Mouse (Mus musculus): Measurements from ENCODE around the gene Tlr7. TPM values are rescaled to one million over a fixed set of nuclear protein-coding genes. Genes with fewer than 3 reads are reported as not detected.
"Not testable (repeated sequence)": the region's sequence is repeated elsewhere in the genome, so short reads cannot be mapped to it uniquely, and the experiment has no call there.

The Tlr7 gene
- polyA plus RNA-seq, 1 experiment from 2014 or later, result 0.34 TPM

DNA sequence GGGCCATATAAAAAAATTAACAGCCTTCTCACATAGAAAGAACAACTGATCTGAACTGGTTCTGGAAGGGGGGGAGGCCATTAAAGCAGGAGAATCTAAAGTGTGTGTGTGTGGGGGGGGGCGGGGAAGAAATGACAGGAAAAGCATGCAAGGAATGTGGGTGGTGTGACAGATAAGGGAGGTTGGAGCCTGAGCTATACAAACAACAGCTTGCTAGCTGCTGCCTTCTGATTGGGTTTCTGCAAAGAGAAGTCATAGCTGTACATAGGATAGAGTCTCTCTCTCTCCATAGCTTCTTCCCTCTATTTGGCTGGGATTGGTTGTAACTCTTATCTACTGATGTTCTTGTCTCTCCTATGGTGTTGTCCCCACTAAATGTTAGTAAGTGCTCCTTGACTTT, 2.2 kb upstream of the Tlr7 start:
- no peak overlapping the region for H3K27ac ChIP-seq
- no peak for ATAC-seq (ENCODE audit: low FRiP score)
- 18% methylated on average over 1 of the region's 1 CpGs for WGBS

DNA sequence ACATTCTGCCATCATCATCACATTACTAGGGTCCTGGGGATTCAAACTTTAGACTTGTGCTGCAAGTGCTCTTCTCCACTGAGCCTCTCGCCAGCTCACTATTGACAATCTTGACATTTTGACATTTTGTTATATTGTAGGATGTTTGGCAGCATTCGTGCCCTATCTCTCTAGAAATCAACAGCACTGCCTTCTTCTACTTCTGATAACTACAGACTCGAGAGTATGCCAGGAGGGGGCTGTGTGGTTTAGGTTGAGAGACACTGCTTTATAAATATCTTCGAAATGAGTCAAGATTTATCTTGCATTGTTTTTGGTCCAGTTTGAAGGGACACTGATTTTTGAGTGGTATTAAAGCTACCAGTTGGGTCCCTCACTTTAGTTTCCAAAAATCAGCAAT, 635 bp upstream of the Tlr7 start:
- 82% methylated on average over 4 of the region's 4 CpGs for whole genome bisulfite sequencing
- Histone ChIP-seq H3K27me3 (peaks cover 21% of the 10 kb centered on the region), H3K4me2 (replicated peaks) (no peak overlapping the region), H3K9ac (no peak overlapping the region), H3K36me3 (no peaks in the 10 kb centered on the region), H3K27ac (no peak overlapping the region), H3K4me1 (no peaks in the 10 kb centered on the region), H3K9me3 (replicated peaks) (no peaks in the 10 kb centered on the region), H3K4me3 (no peak overlapping the region)
- no peak for ATAC-seq (ENCODE audit: low FRiP score)

More for the DNA sequence above, 2.2 kb upstream of the Tlr7 start:
- no peak overlapping the region for H3K4me3 ChIP-seq
- no peaks in the 10 kb centered on the region for H3K9me3 ChIP-seq (replicated peaks)
- peaks cover 21% of the 10 kb centered on the region for H3K27me3 ChIP-seq
- no peaks in the 10 kb centered on the region for H3K4me1 ChIP-seq
- no peak overlapping the region for H3K9ac ChIP-seq
- H3K36me3 ChIP-seq, result no peaks in the 10 kb centered on the region
- H3K4me2 ChIP-seq (replicated peaks), result no peak overlapping the region

DNA sequence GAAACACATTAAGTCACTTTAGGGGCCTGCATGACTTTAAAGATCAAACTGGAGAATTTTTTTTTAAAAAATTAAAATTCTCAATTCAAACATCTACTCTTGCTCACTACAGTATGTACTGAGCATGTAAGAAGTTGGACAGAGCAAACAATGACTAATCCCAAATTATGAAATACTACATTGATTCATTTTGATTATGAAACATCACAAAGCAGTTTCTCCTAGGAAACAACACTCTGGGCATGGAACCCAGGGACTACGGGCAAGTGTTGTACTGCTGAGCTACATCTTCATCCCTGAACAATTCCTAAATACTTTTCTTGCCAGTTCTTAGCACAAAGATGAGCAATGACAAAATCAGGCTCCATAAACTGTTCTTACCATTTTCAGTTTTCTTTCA, 738 bp downstream of the Tlr7 start:
- no peak overlapping the region for H3K4me2 ChIP-seq (replicated peaks)
- peaks cover 26% of the 10 kb centered on the region for H3K27me3 ChIP-seq
- H3K36me3 ChIP-seq, result no peaks in the 10 kb centered on the region
- no peaks in the 10 kb centered on the region for H3K9me3 ChIP-seq (replicated peaks)
- H3K27ac ChIP-seq, result no peak overlapping the region
- H3K9ac ChIP-seq, result no peak overlapping the region
- ATAC-seq (ENCODE audit: low FRiP score), result no peak
- 88% methylated on average over 1 of the region's 1 CpGs for WGBS
- H3K4me1 ChIP-seq, result no peaks in the 10 kb centered on the region
- H3K4me3 ChIP-seq, result no peak overlapping the region

DNA sequence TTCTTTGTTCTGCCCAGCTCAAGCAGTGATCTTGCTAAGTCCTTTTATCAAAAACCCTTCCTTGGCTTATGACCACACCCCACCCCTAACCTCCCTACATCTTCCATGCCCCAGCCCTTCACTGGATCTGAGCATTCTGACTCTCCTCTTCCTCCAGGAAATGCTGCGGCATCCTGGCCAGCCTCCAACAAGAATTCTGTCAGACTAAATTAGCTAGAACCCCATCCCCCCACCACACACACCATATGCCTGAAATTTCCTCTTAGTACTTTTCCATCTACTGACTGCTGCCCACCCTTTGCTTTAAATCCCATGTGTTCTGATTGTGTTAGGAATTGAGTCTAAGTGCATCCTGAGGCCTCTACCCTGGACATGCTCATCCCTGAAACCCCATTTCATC, 1.3 kb downstream of the Tlr7 start:
- 70% methylated on average over 1 of the region's 1 CpGs for WGBS
- Histone ChIP-seq H3K4me3 (no peak overlapping the region), H3K9ac (no peak overlapping the region), H3K4me2 (replicated peaks) (no peak overlapping the region), H3K27ac (no peak overlapping the region), H3K36me3 (no peaks in the 10 kb centered on the region), H3K9me3 (replicated peaks) (no peaks in the 10 kb centered on the region), H3K4me1 (no peaks in the 10 kb centered on the region), H3K27me3 (peaks cover 26% of the 10 kb centered on the region)
- no peak for ATAC-seq (ENCODE audit: low FRiP score)

DNA sequence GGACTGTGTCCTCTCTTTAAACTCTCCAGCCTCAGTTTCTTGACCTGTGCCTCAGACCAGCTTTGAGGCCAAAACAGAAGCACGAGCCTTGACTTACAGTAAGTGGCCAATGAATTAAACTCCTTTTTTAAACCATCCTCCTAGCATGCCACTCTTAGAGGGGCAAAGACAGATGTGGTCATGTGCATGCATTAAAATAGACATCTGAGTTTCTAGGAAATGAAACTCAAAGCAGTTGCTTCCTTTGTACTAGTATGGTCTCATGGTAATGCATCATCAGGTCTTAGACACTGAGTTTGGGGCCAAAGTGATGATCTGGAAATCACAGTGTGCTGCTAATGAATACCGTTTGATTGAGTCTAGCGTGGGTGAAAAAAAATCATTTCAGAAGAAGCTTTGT, 1.8 kb downstream of the Tlr7 start:
- Histone ChIP-seq H3K4me1 (no peaks in the 10 kb centered on the region), H3K9me3 (replicated peaks) (no peaks in the 10 kb centered on the region), H3K27ac (no peak overlapping the region), H3K4me2 (replicated peaks) (no peak overlapping the region), H3K4me3 (no peak overlapping the region), H3K27me3 (peaks cover 20% of the 10 kb centered on the region), H3K9ac (no peak overlapping the region), H3K36me3 (no peaks in the 10 kb centered on the region)
- no peak for ATAC-seq (ENCODE audit: low FRiP score)
- WGBS, result 84% methylated on average over 3 of the region's 3 CpGs

DNA sequence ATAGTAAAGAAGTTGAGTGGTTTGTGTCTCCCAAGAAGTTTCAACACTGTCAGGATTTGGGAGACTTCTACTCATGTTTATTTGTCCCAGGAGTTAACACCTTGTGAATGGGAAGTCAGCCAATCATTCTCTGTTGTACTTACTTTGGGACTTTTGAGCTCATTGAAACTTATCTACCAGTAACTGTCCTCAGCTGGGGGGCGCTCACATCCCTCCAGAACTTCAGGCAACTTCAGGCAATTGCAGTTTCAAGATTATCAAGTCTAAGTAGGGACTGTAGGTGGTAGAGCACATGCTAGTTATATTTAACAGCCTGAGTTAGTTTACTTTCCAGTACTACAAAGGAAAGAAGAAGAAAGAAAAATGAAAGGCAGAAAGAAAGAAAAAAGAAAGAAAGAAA, 6.6 kb downstream of the Tlr7 start:
- 37% methylated on average over 1 of the region's 1 CpGs for WGBS
- no peak for ATAC-seq (ENCODE audit: low FRiP score)
- Histone ChIP-seq H3K27ac (no peak overlapping the region), H3K27me3 (peaks cover 24% of the 10 kb centered on the region), H3K9me3 (replicated peaks) (no peaks in the 10 kb centered on the region), H3K4me1 (no peaks in the 10 kb centered on the region), H3K4me3 (no peak overlapping the region), H3K4me2 (replicated peaks) (no peak overlapping the region), H3K9ac (no peak overlapping the region), H3K36me3 (no peaks in the 10 kb centered on the region)

DNA sequence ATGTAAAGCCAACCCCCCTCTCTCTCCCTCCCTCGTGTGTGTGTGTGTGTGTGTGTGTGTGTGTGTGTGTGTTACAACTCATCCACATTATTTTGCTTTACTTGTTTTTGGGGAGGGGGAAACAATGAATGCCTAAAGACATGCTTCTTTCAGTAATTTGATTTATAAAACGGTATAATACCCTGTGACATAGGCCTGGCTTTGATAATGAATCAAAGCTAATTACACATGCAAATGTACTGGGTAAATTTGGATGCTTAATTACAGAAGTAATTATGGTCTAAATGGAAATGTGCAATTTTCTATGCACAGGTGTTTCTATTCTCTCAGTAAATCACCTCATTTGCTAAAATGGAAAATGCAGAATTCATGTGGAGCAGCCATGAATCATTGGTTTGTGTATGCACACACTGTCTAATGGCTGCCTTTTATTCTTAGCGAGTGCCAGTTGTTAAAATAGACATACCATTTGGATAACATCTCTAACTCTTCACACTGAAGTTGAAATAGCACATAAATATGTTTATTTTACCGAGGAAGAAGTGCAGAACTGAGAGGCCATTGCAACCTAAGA, 9.0 kb downstream of the Tlr7 start:
- Histone ChIP-seq H3K9me3 (replicated peaks) (no peaks in the 10 kb centered on the region), H3K27ac (no peak overlapping the region), H3K27me3 (peaks cover 26% of the 10 kb centered on the region), H3K36me3 (no peaks in the 10 kb centered on the region), H3K4me2 (replicated peaks) (no peak overlapping the region), H3K9ac (no peak overlapping the region), H3K4me1 (no peaks in the 10 kb centered on the region), H3K4me3 (no peak overlapping the region)
- peak; percentile 35; the same call in 1 of the 2 replicates for ATAC-seq (ENCODE audit: low FRiP score)
- WGBS, result 72% methylated on average over 4 of the region's 4 CpGs

DNA sequence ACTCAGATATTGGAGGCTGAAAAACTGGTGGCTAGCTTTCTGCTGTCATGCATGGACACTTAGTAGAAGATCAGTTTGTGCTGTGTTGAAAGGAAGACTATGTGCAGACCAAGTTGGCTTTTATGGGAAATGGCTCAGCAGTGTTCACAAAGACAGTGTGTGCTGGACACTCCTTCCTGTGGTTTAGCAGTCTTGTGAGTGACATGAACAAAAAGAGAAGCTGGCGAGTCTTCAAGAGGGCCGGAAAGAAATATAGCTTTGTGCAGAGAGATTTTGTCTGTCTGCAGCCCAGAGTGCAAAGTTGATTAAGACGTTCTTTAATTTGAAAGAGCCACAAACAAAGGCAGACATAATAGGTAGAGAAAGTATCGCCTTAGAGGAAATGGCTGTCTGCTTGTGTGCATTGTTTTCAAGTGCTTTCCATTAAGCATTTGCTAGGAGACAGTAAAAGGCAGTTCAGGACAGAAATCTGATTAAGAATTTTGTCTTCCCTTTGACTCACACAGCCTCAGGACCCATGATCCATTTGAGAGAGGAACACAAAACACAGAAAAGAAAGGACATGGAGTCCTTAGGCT, 11.4 kb downstream of the Tlr7 start:
- Histone ChIP-seq H3K27me3 (peaks cover 20% of the 10 kb centered on the region), H3K4me3 (no peak overlapping the region), H3K36me3 (no peaks in the 10 kb centered on the region), H3K9ac (no peak overlapping the region), H3K9me3 (replicated peaks) (no peaks in the 10 kb centered on the region), H3K4me1 (no peaks in the 10 kb centered on the region), H3K27ac (no peak overlapping the region), H3K4me2 (replicated peaks) (no peak overlapping the region)
- 43% methylated on average over 4 of the region's 4 CpGs for WGBS
- ATAC-seq (ENCODE audit: low FRiP score), result peak; percentile 41; the same call in 1 of the 2 replicates

DNA sequence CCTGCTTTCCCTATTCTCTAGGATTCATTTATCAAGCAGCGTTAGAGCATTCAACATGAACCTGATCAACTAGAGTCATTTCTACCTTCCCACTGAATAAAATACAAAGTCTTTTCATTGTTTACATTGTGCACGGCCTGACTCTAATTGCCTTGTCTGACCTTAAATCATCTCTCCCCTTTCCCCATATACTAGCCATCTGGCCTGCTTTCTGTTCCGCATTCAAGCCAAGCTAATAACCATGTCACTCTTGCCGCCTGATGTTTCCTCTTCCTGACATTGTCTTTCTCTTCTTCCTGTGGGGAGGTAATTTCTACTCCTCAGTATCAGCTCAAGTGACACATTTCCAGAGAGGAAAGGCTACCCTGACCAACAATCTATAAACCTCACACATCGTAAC, 14.6 kb downstream of the Tlr7 start:
- H3K27me3 ChIP-seq, result peaks cover 20% of the 10 kb centered on the region

DNA sequence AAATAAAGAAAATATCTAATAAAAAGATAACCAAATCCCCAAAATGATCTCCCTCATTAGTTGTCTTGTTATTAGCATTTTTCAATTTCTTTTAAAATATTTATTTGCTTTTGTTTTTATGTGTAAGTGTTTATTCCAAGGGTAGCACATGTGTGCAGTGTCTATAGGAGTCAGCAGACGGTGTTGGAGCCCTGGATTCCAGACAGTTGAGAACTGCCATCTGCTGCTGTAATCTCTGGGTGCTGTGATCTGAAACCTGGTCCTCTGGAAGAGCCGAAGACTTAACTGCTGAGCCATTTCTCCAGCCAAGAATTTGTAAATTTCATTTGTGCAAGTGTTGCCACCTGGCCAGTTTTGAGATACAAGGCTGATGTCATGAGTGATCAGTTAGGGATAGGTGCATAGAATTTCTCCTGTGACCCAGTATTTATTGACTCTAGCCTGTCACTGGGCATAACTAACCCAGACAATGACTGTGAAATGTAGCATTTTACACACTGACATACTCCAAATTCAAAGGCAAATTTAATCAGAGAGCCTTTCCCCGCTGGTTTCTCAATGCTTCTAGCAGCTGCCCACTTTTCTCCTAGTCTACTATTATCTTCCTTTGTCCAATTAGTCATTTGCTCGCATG, 15.1 kb downstream of the Tlr7 start:
- WGBS, result 56% methylated on average over 4 of the region's 4 CpGs
- no peak overlapping the region for H3K9ac ChIP-seq
- no peaks in the 10 kb centered on the region for H3K4me1 ChIP-seq
- H3K9me3 ChIP-seq (replicated peaks), result no peaks in the 10 kb centered on the region
- H3K27me3 ChIP-seq, result peaks cover 14% of the 10 kb centered on the region
- H3K36me3 ChIP-seq, result no peaks in the 10 kb centered on the region
- no peak overlapping the region for H3K4me2 ChIP-seq (replicated peaks)
- no peak overlapping the region for H3K4me3 ChIP-seq
- no peak overlapping the region for H3K27ac ChIP-seq
- ATAC-seq (ENCODE audit: low FRiP score), result no peak

More for the DNA sequence above, 14.6 kb downstream of the Tlr7 start:
- Histone ChIP-seq H3K9ac (no peak overlapping the region), H3K27ac (no peak overlapping the region), H3K4me3 (no peak overlapping the region), H3K4me1 (no peaks in the 10 kb centered on the region), H3K4me2 (replicated peaks) (no peak overlapping the region), H3K36me3 (no peaks in the 10 kb centered on the region), H3K9me3 (replicated peaks) (no peaks in the 10 kb centered on the region)
- 58% methylated on average over 5 of the region's 5 CpGs for WGBS
- no peak for ATAC-seq (ENCODE audit: low FRiP score)

DNA sequence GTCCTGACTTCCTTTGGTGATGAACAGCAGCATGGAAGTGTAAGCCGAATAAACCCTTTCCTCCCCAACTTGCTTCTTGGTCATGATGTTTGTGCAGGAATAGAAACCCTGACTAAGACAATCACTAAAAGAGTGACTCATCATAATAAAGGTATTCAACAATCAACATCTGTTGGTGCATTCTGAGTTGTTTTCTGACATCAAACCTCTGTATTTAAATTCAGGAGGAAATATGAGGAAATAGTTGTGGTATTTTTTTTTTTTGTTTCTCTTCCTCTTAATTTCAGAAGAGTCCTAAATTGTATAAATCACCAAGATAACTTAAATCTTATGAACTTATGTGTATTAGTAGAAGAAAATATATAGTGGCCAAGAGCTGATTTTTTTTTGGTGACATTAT, 28.3 kb downstream of the Tlr7 start:
- H3K36me3 ChIP-seq; H3K4me1 ChIP-seq; H3K9me3 ChIP-seq (replicated peaks); H3K27me3 ChIP-seq; ATAC-seq (ENCODE audit: low FRiP score); H3K27ac ChIP-seq; H3K4me2 ChIP-seq (replicated peaks); H3K4me3 ChIP-seq; H3K9ac ChIP-seq: not testable (repeated sequence)
- 100% methylated on average over 1 of the region's 1 CpGs for WGBS

DNA sequence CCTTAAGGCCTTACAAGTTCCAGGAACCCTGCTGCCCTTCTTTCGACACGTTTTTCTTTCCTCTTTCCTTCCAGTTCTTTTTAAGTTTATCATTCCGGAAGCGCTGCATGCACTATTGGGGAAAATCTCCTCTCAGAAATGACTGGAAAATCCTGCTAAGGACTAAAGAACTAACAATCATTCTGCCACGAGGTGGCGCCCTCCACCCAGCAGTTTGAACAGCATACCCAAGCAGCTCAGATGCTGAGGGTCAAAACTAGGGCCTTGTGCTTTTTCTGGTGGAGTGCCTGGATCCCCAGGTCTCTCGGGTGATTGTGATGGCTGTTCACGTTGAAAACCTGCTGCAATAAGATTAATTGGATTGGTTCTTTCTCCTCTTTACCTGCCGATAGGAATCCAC, 53.4 kb downstream of the Tlr7 start:
- ATAC-seq (ENCODE audit: low FRiP score), result no peak
- H3K9me3 ChIP-seq (replicated peaks), result no peaks in the 10 kb centered on the region
- peak overlapping the region; percentile 25 for H3K4me2 ChIP-seq (replicated peaks)
- no peaks in the 10 kb centered on the region for H3K36me3 ChIP-seq
- H3K9ac ChIP-seq, result no peak overlapping the region
- no peaks in the 10 kb centered on the region for H3K4me1 ChIP-seq
- 28% methylated on average over 9 of the region's 9 CpGs for WGBS
- H3K27me3 ChIP-seq, result peaks cover 18% of the 10 kb centered on the region; the same call in 1 of the 2 replicates
- no peak overlapping the region for H3K27ac ChIP-seq
- no peak overlapping the region for H3K4me3 ChIP-seq

DNA sequence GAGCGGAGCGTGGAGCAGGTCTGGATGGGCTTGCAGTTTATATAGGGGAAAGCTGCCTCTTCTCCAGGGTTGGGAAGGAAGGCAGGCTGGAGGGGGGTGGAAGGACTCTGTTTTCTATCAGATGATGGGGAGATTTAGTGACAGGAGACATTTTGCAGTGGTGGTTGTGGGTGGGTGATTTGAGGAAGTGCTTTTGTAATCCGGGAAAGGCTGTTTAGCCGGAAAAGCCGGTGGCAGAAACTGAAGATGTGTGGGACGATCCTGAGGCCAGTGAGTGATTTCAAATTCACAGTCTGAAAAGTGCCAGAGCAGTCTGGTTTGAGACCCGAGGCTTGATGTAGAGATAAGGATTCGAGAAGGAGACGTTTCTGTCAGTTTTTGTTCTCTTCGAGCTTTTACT, 53.8 kb downstream of the Tlr7 start:
- Histone ChIP-seq H3K4me2 (replicated peaks) (peak overlapping the region; percentile 25), H3K36me3 (no peaks in the 10 kb centered on the region), H3K9me3 (replicated peaks) (no peaks in the 10 kb centered on the region), H3K4me3 (no peak overlapping the region), H3K4me1 (no peaks in the 10 kb centered on the region), H3K9ac (no peak overlapping the region), H3K27me3 (peaks cover 18% of the 10 kb centered on the region; the same call in 1 of the 2 replicates), H3K27ac (no peak overlapping the region)
- no peak for ATAC-seq (ENCODE audit: low FRiP score)
- whole genome bisulfite sequencing, result 66% methylated on average over 10 of the region's 10 CpGs
